Mouse (Mus musculus): ENCODE measurements around the gene Tardbp. TPM values are rescaled to one million over a fixed set of nuclear protein-coding genes. Genes with fewer than 3 reads are reported as not detected.

The Tardbp gene
- polyA plus RNA-seq, 1 experiment from 2014 or later = 166 TPM

GRCm38 (mm10) chr4:148660174-148660573 is 33.4 kb upstream of the Tardbp start:
- no peak for ATAC-seq
- H3K27ac ChIP-seq (ENCODE audit: low read length) = no peak overlapping the region
- peaks cover 3% of the 10 kb centered on the region; the same call in 1 of the 2 replicates for H3K27me3 ChIP-seq (ENCODE audit: control insufficient read depth, insufficient read depth, low read depth, low read length)
- H3K4me2 ChIP-seq (ENCODE audit: low read length) = no peak overlapping the region
- H3K9ac ChIP-seq (ENCODE audit: low read depth, low read length) = no peak overlapping the region
- no peaks in the 10 kb centered on the region for H3K9me3 ChIP-seq (replicated peaks; ENCODE audit: control insufficient read depth, low read length, poor library complexity, severe bottlenecking)
- H3K4me1 ChIP-seq (ENCODE audit: control insufficient read depth, insufficient read depth, low read length) = no peaks in the 10 kb centered on the region; the same call in 1 of the 2 replicates
- WGBS = 71% methylated on average over 3 of the region's 3 CpGs
- H3K4me3 ChIP-seq (ENCODE audit: low read depth, low read length) = no peak overlapping the region
- no peaks in the 10 kb centered on the region for H3K36me3 ChIP-seq (ENCODE audit: control insufficient read depth, insufficient read depth, low read length)

- Histone ChIP-seq H3K27ac (ENCODE audit: low read length) (no peak overlapping the region), H3K4me2 (ENCODE audit: low read length) (no peak overlapping the region), H3K4me1 (ENCODE audit: control insufficient read depth, insufficient read depth, low read length) (no peaks in the 10 kb centered on the region; the same call in 1 of the 2 replicates), H3K9ac (ENCODE audit: low read depth, low read length) (no peak overlapping the region), H3K36me3 (ENCODE audit: control insufficient read depth, insufficient read depth, low read length) (no peaks in the 10 kb centered on the region), H3K4me3 (ENCODE audit: low read depth, low read length) (no peak overlapping the region), H3K9me3 (replicated peaks; ENCODE audit: control insufficient read depth, low read length, poor library complexity, severe bottlenecking) (no peaks in the 10 kb centered on the region), H3K27me3 (ENCODE audit: control insufficient read depth, insufficient read depth, low read depth, low read length) (peaks cover 3% of the 10 kb centered on the region; the same call in 1 of the 2 replicates)
- WGBS = 87% methylated on average over 13 of the region's 13 CpGs
- no peak for ATAC-seq
Measured at GRCm38 (mm10) chr4:148657776-148658175, 31.0 kb upstream of the Tardbp start.

GRCm38 (mm10) chr4:148656691-148657258 is 30.0 kb upstream of the Tardbp start:
- 33% methylated on average over 15 of the region's 15 CpGs for WGBS
- Histone ChIP-seq H3K9me3 (replicated peaks; ENCODE audit: control insufficient read depth, low read length, poor library complexity, severe bottlenecking) (no peaks in the 10 kb centered on the region), H3K27ac (ENCODE audit: low read length) (no peak overlapping the region), H3K4me3 (ENCODE audit: low read depth, low read length) (no peak overlapping the region), H3K4me2 (ENCODE audit: low read length) (no peak overlapping the region), H3K27me3 (ENCODE audit: control insufficient read depth, insufficient read depth, low read depth, low read length) (peaks cover 3% of the 10 kb centered on the region; the same call in 1 of the 2 replicates), H3K9ac (ENCODE audit: low read depth, low read length) (no peak overlapping the region), H3K36me3 (ENCODE audit: control insufficient read depth, insufficient read depth, low read length) (no peaks in the 10 kb centered on the region), H3K4me1 (ENCODE audit: control insufficient read depth, insufficient read depth, low read length) (no peaks in the 10 kb centered on the region)
- no peak for ATAC-seq

- H3K27me3 ChIP-seq (ENCODE audit: control insufficient read depth, insufficient read depth, low read depth, low read length) = peaks cover 3% of the 10 kb centered on the region; the same call in 1 of the 2 replicates
- H3K27ac ChIP-seq (ENCODE audit: low read length) = no peak overlapping the region
- H3K9ac ChIP-seq (ENCODE audit: low read depth, low read length) = no peak overlapping the region
- no peak overlapping the region for H3K4me2 ChIP-seq (ENCODE audit: low read length)
- H3K4me1 ChIP-seq (ENCODE audit: control insufficient read depth, insufficient read depth, low read length) = no peaks in the 10 kb centered on the region
- H3K4me3 ChIP-seq (ENCODE audit: low read depth, low read length) = no peak overlapping the region
- H3K36me3 ChIP-seq (ENCODE audit: control insufficient read depth, insufficient read depth, low read length) = no peaks in the 10 kb centered on the region
- ATAC-seq = no peak
- H3K9me3 ChIP-seq (replicated peaks; ENCODE audit: control insufficient read depth, low read length, poor library complexity, severe bottlenecking) = no peaks in the 10 kb centered on the region
- WGBS = 86% methylated on average over 18 of the region's 18 CpGs
Measured at GRCm38 (mm10) chr4:148654701-148655398, 28.0 kb upstream of the Tardbp start.

GRCm38 (mm10) chr4:148651045-148651444 is 24.2 kb upstream of the Tardbp start:
- ATAC-seq = no peak
- Histone ChIP-seq H3K36me3 (ENCODE audit: control insufficient read depth, insufficient read depth, low read length) (no peaks in the 10 kb centered on the region), H3K9ac (ENCODE audit: low read depth, low read length) (no peak overlapping the region), H3K4me3 (ENCODE audit: low read depth, low read length) (no peak overlapping the region), H3K4me1 (ENCODE audit: control insufficient read depth, insufficient read depth, low read length) (no peaks in the 10 kb centered on the region), H3K27ac (ENCODE audit: low read length) (no peak overlapping the region), H3K27me3 (ENCODE audit: control insufficient read depth, insufficient read depth, low read depth, low read length) (peaks cover under 1% of the 10 kb centered on the region; the same call in 1 of the 2 replicates), H3K9me3 (replicated peaks; ENCODE audit: control insufficient read depth, low read length, poor library complexity, severe bottlenecking) (no peaks in the 10 kb centered on the region), H3K4me2 (ENCODE audit: low read length) (no peak overlapping the region)
- WGBS = 76% methylated on average over 9 of the region's 9 CpGs

- H3K9ac ChIP-seq (ENCODE audit: low read depth, low read length) = no peak overlapping the region
- H3K4me2 ChIP-seq (ENCODE audit: low read length) = no peak overlapping the region
- H3K27me3 ChIP-seq (ENCODE audit: control insufficient read depth, insufficient read depth, low read depth, low read length) = no peaks in the 10 kb centered on the region; the same call in 1 of the 2 replicates
- H3K9me3 ChIP-seq (replicated peaks; ENCODE audit: control insufficient read depth, low read length, poor library complexity, severe bottlenecking) = no peaks in the 10 kb centered on the region
- 71% methylated on average over 3 of the region's 3 CpGs for WGBS
- no peak overlapping the region for H3K4me3 ChIP-seq (ENCODE audit: low read depth, low read length)
- H3K27ac ChIP-seq (ENCODE audit: low read length) = no peak overlapping the region
- no peaks in the 10 kb centered on the region for H3K36me3 ChIP-seq (ENCODE audit: control insufficient read depth, insufficient read depth, low read length)
- H3K4me1 ChIP-seq (ENCODE audit: control insufficient read depth, insufficient read depth, low read length) = no peaks in the 10 kb centered on the region
- ATAC-seq = no peak
Measured at GRCm38 (mm10) chr4:148649309-148649708, 22.5 kb upstream of the Tardbp start.

GRCm38 (mm10) chr4:148646616-148647015 is 19.8 kb upstream of the Tardbp start:
- H3K36me3 ChIP-seq (ENCODE audit: control insufficient read depth, insufficient read depth, low read length) = no peaks in the 10 kb centered on the region
- H3K4me2 ChIP-seq (ENCODE audit: low read length) = no peak overlapping the region
- no peaks in the 10 kb centered on the region for H3K4me1 ChIP-seq (ENCODE audit: control insufficient read depth, insufficient read depth, low read length)
- no peak overlapping the region for H3K9ac ChIP-seq (ENCODE audit: low read depth, low read length)
- ATAC-seq = no peak
- H3K27me3 ChIP-seq (ENCODE audit: control insufficient read depth, insufficient read depth, low read depth, low read length) = no peaks in the 10 kb centered on the region; the same call in 1 of the 2 replicates
- H3K4me3 ChIP-seq (ENCODE audit: low read depth, low read length) = no peak overlapping the region
- 69% methylated on average over 11 of the region's 11 CpGs for WGBS
- no peak overlapping the region for H3K27ac ChIP-seq (ENCODE audit: low read length)
- H3K9me3 ChIP-seq (replicated peaks; ENCODE audit: control insufficient read depth, low read length, poor library complexity, severe bottlenecking) = no peaks in the 10 kb centered on the region

- no peak overlapping the region for H3K27ac ChIP-seq (ENCODE audit: low read length)
- H3K36me3 ChIP-seq (ENCODE audit: control insufficient read depth, insufficient read depth, low read length) = no peaks in the 10 kb centered on the region
- H3K4me3 ChIP-seq (ENCODE audit: low read depth, low read length) = no peak overlapping the region
- no peak overlapping the region for H3K4me2 ChIP-seq (ENCODE audit: low read length)
- no peaks in the 10 kb centered on the region for H3K4me1 ChIP-seq (ENCODE audit: control insufficient read depth, insufficient read depth, low read length)
- H3K9ac ChIP-seq (ENCODE audit: low read depth, low read length) = no peak overlapping the region
- ATAC-seq = no peak
- 89% methylated on average over 6 of the region's 6 CpGs for WGBS
- H3K27me3 ChIP-seq (ENCODE audit: control insufficient read depth, insufficient read depth, low read depth, low read length) = no peaks in the 10 kb centered on the region; the same call in 1 of the 2 replicates
- H3K9me3 ChIP-seq (replicated peaks; ENCODE audit: control insufficient read depth, low read length, poor library complexity, severe bottlenecking) = no peaks in the 10 kb centered on the region
Measured at GRCm38 (mm10) chr4:148644926-148645325, 18.1 kb upstream of the Tardbp start.

- Histone ChIP-seq H3K36me3 (ENCODE audit: control insufficient read depth, insufficient read depth, low read length) (no peaks in the 10 kb centered on the region), H3K9me3 (replicated peaks; ENCODE audit: control insufficient read depth, low read length, poor library complexity, severe bottlenecking) (no peaks in the 10 kb centered on the region), H3K4me3 (ENCODE audit: low read depth, low read length) (no peak overlapping the region), H3K27me3 (ENCODE audit: control insufficient read depth, insufficient read depth, low read depth, low read length) (no peaks in the 10 kb centered on the region; the same call in 1 of the 2 replicates), H3K4me1 (ENCODE audit: control insufficient read depth, insufficient read depth, low read length) (no peaks in the 10 kb centered on the region), H3K9ac (ENCODE audit: low read depth, low read length) (no peak overlapping the region), H3K4me2 (ENCODE audit: low read length) (peak overlapping the region; percentile 41), H3K27ac (ENCODE audit: low read length) (no peak overlapping the region)
- ATAC-seq = no peak
- WGBS = 7% methylated on average over 9 of the region's 9 CpGs
Measured at GRCm38 (mm10) chr4:148644157-148644511, 17.3 kb upstream of the Tardbp start.
